Mouse (Mus musculus): ENCODE data around the gene Anks1b.

The Anks1b gene

DNA sequence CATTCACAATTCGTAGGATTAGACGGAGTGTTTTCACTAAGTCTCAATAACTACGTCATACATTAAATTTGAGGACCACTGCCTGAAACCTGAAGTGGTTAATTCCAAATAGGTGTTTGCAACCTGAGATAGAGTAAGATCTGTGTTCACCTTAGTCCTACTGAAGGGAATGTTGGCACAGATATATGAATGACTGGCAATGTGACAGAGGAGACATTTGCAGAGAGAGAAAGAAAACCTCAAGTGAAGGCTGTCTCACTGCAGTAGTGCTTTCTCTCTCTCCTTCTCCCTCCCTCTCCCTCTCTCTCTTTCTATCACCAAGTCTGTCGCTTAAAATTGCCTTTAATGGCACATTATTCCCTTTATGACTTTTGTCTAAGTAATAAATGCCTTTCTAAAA is 101.1 kb downstream of the Anks1b start:
- no peak for DNase-seq (ENCODE audit: low read depth, low spot score)

GRCm38 (mm10) chr10:89975431-89975841 is 102.1 kb downstream of the Anks1b start:
- DNase-seq (ENCODE audit: low read depth, low spot score) = no peak

DNA sequence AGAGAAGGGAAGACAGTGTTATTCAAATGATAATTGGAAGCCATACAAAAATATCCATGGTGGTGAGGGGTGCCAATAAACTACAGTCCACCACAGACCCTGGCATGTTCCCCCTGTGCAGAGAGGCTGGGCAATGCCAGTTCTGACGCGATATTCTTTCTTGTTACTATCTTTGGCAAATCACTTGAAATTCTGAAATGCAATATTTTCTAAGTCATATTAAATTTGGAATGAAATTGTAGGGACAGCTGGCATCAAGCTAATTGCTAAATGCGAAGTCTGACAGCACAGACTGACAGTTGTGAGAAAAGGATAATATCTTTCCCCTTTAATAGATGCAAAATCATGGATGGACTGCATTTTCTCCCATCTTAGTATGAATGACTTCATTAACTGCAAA is 103.3 kb downstream of the Anks1b start:
- DNase-seq (ENCODE audit: low read depth, low spot score) = no peak

GRCm38 (mm10) chr10:89994171-89994570 is 120.9 kb downstream of the Anks1b start:
- DNase-seq (ENCODE audit: low read depth, low spot score) = no peak

- no peak for DNase-seq (ENCODE audit: low read depth, low spot score)
Measured at GRCm38 (mm10) chr10:89995621-89996428, 122.5 kb downstream of the Anks1b start.

DNA sequence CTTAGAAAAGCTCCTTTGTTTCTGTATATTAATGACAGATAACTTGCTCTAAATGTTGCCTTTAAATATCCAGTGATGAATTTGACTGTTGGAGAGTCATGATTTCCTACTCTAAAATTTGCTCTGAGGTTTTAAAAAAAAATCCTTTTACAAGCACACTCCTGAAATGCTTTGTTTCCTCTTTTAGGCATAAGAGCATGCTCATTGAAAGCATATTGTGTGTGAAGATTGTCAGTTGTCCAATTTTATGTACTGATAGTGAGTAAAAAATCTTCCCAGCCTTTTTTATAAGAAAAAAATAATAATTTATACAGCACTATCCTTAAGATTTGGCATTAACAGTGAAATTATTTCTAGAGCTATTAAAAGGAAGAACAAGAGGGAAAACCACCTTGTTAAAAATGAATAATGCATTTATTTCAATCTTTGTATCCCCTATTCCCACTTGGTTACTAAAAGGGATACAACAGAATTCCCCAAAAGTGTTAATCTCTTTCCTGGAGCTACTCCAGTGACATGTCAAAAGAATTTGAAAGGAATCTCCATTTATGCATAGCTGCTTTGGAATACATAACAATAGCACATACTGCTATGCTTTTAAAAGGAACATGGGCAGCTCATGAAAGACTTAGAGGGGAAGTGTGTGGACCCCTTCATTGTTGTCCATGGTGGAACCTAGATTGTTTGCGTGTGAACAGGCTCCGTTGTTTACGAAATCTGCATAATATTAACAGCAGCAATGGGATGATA is 130.8 kb downstream of the Anks1b start:
- no peak for DNase-seq (ENCODE audit: low read depth, low spot score)

GRCm38 (mm10) chr10:90004882-90005281 is 131.6 kb downstream of the Anks1b start:
- no peak for DNase-seq (ENCODE audit: low read depth, low spot score)

GRCm38 (mm10) chr10:90033037-90033436 is 159.7 kb downstream of the Anks1b start:
- no peak for DNase-seq (ENCODE audit: low read depth, low spot score)

DNA sequence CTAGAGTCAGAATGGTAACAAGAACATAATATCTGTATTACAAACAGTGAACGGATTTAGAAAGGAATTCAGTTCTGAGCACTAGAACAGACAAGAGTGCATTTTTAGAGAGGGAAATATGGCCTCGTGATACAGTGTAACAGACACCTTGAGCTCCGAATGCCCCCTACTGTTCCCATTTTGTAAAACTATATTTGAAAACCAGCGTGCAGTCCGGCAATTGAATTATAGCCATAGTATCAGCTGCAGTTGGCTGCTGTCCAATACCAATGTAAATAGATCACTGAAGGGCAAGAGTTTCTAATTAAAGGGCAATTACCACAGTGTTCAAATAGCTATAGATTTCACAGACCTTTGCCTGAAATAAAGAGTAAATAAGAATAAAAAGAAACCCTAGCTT is 170.0 kb downstream of the Anks1b start:
- DNase-seq (ENCODE audit: low read depth, low spot score) = peak; percentile 17

GRCm38 (mm10) chr10:90043773-90044172 is 170.5 kb downstream of the Anks1b start:
- DNase-seq (ENCODE audit: low read depth, low spot score) = no peak

- DNase-seq (ENCODE audit: low read depth, low spot score) = no peak
Measured at GRCm38 (mm10) chr10:90044229-90044628, 170.9 kb downstream of the Anks1b start.

- no peak for DNase-seq (ENCODE audit: low read depth, low spot score)
Measured at GRCm38 (mm10) chr10:90068651-90069050, 195.3 kb downstream of the Anks1b start.

DNA sequence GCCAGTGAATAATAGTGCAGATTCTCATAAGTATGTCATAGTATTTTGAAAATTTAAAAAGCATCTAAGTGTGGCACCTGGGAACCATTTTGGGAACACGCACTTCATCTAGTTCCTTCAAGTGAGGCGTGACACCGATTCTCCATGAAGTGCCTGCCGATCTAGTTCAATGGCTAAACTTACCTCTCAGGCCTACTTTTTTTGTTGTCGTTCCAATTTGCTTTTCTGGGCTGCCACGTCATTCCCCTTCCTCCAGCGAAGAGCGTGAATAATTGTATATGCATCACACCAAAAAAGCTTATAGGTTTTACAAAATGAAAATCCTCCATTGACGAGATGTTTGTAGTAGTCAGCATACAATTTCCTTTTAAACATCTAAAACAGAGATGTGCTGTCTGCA is 204.6 kb downstream of the Anks1b start:
- no peak for DNase-seq (ENCODE audit: low read depth, low spot score)

- no peak for DNase-seq (ENCODE audit: low read depth, low spot score)
Measured at GRCm38 (mm10) chr10:90081151-90081550, 207.8 kb downstream of the Anks1b start.

- peak; percentile 29 for DNase-seq (ENCODE audit: low read depth, low spot score)
Measured at GRCm38 (mm10) chr10:90081630-90082029, 208.3 kb downstream of the Anks1b start.

GRCm38 (mm10) chr10:90093877-90094276 is 220.6 kb downstream of the Anks1b start:
- no peak for DNase-seq (ENCODE audit: low read depth, low spot score)

GRCm38 (mm10) chr10:90112662-90113061 is 239.4 kb downstream of the Anks1b start:
- no peak for DNase-seq (ENCODE audit: low read depth, low spot score)

DNA sequence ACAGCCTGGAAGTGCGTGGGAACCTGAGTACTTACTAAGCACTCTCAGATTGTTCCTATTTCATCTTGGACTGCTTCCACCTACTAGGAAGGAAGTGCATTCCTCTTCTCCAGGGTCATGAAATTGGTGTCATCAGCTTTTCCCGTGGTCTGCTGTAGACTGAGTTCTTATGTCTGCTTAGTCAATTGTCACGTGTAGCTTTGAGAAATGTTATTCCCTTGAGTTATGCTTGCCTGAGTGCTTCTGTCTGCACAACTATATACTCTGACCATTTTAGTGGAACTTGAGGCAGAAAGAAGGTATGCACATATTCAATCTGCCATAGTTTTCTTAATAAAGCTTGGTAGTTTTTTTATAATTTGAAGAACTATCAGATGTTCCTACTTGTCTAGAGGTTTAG is 243.6 kb downstream of the Anks1b start:
- DNase-seq (ENCODE audit: low read depth, low spot score) = no peak

GRCm38 (mm10) chr10:90117836-90118235 is 244.5 kb downstream of the Anks1b start:
- no peak for DNase-seq (ENCODE audit: low read depth, low spot score)

DNA sequence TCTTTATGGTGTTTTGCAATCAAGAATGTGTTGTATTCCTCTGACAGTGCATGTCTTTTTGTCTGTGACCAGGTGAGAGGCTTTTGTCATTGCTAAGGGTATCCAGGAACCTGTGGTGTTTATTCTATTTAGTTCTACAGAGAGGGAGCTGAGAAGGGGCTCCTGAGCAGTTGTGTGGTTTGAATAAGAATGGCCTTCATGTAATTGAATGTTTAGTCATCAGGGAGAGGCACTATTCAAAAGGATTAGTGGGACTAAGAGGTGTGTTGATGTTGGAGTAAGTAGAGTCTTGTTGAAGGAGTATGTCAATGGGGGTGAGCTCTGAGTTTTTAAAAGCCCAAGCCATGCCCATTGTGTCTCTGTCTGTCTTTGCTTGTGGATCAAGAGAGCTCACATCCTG is 264.2 kb downstream of the Anks1b start:
- DNase-seq (ENCODE audit: low read depth, low spot score) = no peak

DNA sequence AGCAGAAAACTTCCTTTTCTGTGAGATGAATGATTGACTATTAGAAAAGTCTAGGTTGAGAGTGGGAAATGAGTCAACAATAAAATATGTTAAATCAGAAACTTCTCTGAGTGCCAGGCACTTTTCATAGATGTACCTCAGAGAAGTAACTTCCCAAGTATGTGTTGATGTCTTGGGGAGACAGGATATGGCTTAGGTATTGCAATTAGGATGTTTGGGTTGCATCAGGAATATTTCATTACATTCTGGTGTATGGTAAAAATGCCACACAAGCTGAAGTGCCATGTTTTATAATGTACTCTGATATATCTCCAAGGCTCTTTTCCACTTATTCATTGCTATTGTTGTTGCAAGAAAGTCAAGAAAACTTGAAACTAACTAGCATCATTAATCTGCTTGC is 267.6 kb downstream of the Anks1b start:
- no peak for DNase-seq (ENCODE audit: low read depth, low spot score)

DNA sequence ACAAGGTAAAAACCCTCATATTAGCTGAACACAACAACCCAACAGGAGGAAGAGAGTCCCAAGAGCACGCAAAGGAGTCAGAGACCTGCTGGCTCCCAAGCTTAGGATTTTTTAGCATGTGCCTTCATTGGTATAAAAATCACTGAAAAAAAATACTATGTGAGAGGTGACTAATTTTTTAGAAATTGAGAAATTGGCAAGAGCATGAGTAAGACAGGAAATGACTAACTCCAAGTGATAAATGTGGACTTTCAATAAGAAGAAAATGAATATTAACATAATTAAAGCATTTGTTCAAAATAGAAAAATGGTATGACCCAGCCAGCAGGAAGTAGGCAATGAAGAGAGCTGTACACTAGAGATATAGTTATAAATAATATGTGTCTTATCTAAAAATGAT is 271.1 kb downstream of the Anks1b start:
- no peak for DNase-seq (ENCODE audit: low read depth, low spot score)

DNA sequence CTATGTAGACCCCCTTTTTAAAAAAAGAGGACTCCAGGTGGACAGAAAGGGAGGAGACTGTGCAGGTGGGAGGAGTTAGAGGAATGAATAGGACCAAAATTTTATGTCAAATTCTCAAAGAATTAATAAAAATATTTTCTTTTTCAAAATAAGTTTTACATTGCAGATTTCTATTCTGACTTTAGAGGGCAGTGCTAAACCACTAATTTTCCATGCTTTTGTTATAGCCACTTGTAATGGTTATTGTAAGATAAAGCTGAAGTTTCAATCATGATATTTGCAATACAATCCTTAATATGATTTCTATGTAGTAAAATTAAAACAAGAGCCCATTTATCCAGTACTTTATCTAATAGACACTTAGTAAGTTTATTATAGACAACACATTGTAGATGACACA is 278.2 kb downstream of the Anks1b start:
- no peak for DNase-seq (ENCODE audit: low read depth, low spot score)
